Mouse (Mus musculus) testis, postnatal 10 days (tissue): ENCODE data around the gene Edar.

Experiments
- DNase-seq: peaks from one replicate; pipeline ENCODE4 v3.0.0; 2021; ENCODE audit warnings: low spot score

Gene Edar

DNA sequence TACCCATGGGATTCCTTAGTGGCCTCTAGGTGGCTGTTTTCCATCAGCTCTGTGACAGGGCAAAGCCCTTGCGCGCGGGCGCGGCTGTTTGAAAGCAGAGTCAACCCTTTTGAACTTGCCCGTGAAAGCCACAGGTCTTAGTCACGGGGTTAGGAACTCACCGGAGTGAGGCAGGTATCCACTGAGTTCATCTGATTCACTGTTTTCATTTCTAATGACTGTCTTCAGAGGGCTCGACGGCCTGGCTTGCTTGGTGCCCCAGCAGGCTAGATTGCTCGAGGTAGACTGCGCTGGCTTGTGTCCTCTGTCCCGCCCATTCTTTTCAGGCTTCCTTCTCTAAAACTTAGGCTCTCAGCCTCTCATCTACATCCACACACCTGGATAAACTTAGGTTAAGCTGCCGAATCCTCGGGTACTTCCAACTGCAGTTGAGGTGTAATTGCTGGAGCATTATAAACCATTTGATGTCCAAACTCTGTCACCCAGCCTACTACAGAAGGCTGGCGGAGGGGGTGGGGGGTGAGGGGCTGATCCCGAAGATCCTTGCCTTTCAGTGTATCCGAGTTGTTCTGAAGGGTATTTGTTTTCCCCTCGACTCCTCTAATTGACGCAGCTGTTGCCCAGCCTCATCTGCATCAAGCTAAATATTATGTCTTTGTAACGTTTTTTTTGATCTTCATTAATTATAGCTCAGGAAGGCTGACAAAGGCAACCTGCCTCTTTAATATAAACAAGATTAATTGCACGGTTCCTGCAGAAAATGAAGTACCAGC, 24.0 kb downstream of the Edar start:
- DNase-seq, result no peak

DNA sequence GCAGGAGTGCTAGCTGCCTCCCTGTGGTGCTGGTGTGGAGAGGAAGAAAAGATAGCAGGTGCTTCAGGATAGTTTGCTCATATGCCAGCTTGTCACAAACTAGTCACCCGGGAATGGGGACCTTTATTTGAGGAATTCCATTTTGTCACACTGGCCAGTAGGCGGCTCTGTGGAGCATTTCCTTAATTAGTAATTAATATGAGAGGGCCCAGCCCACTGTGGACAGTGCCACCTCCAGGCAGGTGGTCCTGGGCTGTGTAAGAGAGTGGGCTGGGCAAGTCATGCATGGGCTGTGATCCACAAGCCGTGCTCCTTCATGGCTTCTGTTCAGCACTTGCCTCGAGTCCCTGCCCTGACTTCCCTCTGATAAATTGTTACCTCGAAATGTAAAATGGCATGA, 26.7 kb downstream of the Edar start:
- no peak for DNase-seq

DNA sequence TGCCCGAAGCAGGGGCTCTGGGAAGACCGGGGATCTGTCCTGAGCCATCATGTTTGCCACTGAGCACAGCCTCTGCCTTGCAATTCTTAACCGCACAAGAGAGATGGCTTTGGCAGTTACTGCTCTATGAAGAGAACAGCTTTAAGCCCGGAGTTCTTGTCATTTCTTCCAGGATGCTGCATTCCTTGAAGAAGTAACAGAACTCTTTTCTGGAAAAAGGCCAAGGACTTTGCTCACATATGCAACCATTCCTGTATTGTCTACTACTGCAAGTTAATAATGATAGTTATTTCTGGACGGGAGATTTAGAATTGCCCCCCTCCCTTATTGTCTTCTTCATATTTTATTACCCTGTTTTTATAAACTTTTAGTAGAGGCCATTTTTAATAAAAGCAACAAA, 30.8 kb downstream of the Edar start:
- DNase-seq, result no peak

DNA sequence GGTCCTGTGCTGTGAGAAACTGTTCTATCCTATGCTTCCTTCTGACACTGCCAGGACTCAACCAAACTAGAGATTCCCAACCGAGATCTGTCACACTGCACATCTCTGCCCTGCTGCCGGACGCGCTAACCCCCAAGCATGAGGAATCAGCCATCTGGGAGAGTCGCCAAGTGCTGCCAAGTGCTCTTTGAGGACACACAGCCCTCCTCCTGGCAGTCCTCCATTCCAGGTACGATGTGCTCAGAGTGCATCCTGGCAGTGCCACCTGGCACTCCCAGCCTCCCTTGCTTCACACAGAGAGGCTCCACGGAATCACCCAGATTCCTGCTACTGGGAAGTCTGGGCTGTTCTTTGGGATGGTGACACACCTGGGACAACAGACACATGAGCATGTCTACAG, 31.3 kb downstream of the Edar start:
- no peak for DNase-seq

DNA sequence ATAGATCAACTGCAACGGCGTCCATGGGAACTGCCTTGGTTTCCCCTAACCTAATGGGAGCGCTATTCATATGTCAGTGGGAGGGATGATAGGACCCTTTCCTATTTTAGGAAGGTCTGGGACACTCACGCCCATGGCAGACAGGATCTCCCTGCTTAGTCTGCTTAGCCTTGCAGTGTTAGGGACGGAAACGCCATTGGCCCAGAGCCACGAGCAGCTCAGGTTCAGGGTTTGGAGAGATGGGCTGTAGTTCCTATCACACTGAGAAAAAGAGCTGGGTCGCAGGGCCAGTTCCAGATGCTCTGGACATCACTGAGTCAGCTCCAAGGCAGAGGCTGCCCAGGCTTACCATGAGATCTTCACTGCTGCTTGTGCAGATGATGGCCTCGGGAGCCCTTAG, 32.5 kb downstream of the Edar start:
- DNase-seq, result no peak

DNA sequence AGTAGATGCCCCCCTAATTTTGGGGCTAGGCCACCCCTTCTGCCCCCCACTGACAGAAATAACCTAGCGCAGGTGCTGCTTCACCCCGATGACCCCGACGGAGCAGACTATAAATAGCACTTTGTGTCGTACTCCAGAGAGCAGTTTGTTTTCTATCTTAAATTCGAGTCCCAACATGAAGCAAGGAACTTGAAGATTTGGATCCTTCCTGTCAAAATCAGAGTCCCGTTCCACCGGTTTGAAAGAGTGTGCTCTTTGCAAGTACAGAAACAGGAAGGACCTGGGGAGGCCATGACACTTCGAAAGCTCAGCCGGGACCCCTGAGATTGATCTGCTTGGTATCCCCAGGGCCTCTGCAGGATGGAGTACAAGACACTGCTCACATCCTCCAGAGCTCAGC, 33.8 kb downstream of the Edar start:
- no peak for DNase-seq

DNA sequence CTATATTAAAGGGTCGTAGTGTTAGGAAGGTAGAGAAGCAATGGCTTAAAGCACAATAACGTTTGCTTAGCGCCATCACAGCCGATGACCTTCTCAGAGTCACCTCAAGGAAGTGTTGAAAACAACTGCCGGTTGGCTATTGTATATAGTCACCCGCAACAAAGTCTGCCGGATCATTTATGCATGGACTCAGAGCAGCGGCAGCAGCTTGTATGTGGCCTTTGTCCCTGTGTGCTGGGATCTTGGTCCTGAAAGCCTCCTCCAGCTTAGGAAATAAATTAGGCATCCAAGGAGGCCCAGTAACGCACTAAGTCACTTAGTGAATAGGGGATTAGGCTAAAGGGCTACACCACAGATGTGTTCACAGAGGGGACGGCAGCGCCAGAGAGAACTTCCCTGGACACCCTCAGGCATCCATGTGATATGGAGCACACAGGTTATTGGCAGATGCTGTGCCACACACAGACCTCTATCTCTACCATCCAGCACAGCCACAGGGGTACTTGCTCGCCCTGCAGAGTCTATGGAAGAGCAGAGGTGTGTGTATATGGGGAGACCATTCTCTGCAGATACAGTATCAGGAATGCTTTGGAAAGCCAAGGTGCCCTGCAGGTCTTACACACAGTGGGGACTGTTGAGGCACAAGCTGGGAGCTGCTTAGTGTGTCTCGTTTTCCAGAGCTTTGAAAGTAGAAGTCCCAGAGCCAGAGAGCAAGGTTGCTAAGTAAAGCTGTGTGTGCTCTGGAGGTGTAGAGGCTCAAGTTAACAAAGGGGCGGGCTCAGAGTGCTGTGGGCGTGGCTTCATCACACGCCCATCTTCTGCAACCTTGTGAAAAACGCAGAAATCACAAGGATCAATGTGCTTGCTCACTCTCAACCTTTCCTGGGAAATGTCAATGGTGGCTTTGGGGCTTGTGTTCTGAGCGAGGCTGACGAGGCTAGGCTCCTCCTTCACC, 34.7 kb downstream of the Edar start:
- no peak for DNase-seq

DNA sequence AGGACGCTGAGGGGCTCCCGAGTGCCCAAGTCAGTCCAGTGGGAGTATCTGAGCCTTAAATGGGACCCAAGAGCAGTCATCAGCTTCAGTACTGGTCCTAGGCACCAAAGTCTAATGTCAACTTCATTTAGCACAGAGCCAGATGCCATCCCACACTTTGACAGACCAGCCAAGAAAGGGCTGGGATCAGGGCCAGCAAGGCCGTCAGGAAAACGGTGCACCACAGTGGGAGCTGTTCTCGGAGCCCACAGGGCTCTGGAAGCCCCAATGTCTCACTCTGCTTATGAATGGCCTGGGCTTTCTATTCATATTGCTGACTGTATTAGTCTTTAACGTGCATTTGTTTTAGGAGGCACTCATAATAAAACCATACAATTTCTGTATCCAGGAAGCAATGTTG, 36.2 kb downstream of the Edar start:
- no peak for DNase-seq

DNA sequence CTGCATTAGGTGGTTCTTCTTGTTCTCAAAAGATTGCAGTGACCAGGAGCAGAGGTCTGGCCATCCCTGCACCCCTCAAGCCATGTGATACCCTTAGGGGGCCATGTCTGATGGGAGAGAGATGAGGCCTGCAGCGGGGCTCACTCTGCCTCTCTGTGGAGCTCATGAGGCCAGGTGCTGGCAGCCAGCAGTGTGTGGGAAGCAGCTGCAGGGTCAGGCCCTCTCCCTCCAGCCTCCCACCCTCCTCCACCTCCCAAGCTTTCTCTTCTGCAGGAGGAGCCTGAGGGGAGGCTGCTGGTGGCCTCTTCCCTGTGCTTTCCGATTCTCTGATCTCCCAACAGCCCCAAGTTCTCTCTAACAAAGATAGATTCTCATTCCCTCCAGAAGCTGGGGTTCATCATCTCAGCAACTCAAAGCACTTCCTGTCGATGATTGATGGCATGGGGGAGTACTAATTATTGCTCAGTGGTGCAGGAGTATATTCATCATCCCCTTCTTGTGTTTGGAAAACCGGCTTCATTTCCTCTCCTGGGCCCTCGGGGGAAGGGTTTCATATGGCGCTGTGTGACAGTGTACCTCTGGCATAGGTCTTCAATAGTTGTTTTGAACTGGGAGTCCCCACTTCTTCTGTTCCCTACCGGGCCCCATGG, 38.9 kb downstream of the Edar start:
- DNase-seq, result no peak

DNA sequence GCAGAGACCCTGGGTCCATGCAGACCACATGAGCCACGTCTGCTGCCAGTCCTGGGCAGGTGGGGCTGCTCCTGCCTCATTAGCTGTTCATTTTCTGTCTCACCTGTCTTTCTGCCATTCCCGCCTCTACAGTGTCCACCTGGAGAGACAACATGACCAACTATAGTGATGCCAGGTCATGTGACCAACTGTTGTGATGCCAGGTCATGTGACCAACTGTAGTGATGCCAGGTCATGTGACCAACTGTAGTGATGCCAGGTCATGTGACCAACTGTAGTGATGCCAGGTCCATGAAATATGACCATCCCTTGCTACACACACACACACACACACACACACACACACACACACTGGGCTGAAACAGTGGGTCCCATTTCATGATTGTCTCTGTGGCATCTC, 41.9 kb downstream of the Edar start:
- DNase-seq, result no peak

DNA sequence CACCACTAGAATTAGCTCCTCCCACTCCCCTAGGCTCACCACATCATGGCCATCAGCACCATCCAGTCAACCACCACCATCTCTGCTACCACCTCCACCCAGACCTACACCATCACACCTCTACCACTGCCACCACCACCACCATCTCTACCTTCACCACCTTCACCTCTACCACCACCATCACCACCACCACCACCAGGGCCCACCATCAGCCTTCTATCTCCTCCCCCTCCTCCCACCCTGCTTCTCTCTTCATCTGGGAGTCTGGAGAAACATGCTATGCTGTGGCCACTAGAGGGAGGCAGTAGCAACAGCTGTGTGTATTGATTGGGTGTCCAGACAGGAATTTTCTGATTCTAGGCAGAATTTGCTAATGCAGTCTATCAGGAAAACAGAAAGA, 47.9 kb downstream of the Edar start:
- DNase-seq, result peak; percentile 52

DNA sequence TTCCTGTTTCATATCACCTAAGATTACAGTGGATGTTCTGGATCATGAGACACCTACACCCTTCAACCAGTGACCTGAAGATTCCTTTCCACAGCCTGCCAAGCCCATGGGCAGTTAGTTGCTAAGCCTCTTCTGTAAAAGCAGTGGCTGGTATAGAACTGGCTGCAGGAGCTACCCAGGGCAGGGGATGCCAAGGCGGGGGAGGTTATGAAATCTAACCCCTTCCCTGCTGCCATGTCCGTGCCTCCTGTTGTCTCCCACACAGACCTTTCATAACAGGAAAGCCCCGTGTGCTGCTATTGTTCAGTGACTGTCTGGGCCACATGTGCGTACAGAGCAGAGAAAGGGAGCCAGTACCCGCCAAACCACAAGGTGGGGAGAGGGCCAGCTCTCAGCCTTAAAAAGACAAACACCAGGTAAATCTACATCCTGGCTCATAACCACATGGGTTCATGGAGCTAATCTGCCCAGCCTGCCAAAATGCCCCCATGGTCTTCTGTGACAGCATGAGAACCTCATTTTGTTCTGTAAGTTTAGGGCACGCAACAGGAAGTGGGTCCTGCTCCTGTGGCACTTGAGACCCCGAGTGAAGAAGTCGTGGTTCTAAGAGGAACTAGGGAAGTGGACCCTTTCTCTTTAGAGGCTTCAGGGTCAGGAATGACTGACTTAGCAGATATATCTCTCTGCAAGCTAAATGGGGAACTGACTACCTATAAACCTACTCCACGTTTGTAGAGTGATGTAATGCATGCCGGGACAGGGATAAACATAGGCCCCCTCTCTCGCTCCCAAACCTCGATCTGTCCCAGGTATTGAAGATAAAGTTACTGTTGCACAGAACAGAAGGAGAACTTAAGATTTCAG, 50.4 kb downstream of the Edar start:
- no peak for DNase-seq

DNA sequence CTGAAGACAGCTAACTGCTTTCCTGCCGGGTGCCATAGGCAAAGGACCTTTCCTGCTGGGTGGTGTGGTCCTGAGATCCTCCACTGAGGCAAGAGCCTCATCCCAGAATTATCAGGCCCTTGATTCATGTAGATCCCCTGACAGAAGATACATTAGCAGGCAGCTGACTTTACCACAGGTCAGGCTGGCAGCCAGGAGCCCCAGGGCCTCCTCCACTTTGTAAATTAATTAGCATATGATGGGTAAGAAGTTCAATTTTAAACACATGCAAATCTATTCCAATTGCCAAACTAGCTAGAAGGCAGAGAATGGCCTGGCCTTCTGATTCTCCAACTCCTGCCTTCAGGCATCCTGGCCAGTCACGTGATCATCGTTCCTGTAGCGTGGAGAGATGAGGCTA, 56.2 kb downstream of the Edar start:
- DNase-seq, result no peak

DNA sequence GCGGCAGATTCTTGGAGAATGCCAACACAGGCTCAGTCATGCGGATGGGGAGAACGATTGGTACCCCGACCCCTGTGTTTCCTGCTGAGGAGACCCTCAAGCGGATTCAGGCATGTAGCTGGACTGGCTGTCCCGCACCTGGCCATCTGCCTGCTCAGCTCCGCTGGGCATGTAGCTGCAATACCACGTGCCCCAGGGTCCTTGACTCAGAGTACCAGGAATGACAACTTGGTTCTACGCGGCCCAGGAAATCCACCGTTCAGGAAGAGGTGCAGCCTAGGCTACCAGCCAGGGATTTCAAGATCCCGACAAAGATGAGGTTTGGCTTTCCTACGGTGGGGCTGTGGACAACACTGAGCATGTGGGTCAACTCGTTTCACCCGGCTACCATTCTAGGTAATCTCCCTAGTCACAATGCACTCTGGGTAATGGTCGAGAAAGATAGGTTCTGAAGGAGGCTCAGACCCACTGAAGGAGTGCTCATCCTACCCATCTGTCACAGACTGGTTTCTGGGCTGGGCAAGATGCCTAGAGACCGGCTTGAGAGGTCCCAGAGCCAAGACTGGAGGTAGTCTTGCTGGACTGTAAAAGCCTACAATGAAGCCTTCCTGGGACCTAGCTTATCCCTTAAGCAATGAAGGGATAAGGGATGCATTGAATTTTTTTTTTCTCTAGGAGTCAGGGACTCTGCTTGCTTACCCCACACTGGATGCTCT, 56.8 kb downstream of the Edar start:
- no peak for DNase-seq

DNA sequence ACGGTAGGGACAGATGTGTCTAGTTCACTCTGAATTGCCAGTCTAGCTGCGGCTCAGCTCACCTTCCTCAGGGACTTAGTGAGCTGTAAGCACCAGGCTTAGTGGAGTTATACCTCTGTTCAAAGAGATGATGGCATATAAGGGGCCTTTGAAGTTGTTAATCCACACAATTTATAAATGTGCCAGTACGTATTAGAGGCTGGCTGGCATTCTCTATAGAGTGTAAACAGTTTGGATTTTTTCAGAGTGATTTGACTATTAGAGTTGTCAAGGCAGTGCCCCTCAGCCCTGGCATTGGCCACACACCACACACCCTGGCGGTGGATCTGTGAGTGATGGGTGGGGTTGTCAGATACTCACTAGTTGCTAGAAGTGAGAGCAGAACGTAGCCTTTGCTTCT, 58.9 kb downstream of the Edar start:
- DNase-seq, result no peak

DNA sequence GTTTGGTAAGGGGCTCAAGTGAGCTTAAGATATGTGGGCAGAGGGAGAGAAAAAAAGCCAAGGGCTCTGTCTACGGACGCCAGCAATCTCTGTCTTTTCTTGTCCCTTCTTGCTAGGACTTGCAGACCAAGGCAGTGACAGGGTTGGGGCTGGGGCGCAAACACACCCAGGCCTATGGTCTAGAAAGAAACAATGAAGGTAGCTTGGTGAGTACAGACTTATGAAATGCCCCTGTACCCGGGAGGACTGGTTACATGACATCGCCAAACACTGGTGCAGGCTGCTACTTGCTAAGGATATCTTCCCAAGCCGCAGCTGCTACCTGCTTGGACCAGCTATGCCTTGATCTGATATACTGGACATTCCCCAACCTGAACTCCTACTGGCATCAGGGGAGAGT, 60.9 kb downstream of the Edar start:
- no peak for DNase-seq

DNA sequence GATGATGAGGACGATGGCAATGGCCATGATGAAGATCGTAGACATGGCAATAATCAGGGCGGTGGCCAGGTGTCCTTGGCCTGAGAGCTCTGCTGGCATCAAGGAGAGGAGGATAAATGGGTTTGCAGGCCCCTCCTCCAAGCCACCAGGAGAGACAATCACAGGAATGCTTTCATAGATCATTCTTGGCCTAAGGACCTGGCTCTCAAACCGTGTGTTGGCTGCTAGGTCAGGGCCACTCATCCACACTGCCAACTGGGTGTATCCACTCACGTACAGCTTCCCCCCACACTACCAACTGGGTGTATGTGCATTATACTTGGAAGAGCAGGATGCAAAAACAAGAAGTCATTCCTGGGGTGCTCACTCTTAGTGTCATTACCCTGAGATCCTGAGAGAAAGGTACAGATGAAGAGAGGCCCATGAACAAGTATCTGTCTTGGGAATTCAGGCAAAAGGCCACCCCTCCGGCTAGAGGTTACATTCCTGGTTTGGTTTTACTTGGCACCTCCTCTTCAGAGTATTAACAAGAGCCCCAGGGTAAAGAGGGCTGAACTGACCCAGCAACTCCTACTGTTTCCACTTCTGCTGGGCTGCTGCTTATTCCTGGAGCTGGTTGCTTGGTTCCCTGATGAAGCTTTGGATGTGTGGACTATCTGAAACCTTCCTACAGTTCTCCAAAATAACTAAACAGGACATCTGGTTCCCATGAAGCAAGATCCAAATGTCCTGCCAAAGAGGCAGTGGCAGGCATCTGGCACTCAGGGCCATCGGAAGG, 64.8 kb downstream of the Edar start:
- DNase-seq, result no peak

DNA sequence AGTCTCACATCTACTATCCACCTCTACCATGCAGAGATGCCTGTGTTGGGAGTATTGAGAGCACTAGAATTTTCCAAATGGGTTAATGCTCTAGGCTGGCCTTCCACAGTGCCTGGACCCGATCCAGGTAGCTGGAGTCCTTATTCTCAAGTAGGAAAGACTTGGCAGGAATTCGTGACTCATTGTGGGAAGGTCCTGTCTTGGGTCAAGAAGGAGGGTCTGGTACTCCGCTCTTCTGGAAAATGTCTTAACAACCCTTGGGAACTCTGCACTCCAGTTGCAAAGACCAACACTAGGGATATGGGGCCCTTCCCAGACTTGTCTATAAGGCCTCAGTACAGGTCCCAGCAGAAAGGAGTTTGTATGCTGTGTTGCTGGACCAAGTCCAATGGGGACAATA, 66.6 kb downstream of the Edar start:
- no peak for DNase-seq

DNA sequence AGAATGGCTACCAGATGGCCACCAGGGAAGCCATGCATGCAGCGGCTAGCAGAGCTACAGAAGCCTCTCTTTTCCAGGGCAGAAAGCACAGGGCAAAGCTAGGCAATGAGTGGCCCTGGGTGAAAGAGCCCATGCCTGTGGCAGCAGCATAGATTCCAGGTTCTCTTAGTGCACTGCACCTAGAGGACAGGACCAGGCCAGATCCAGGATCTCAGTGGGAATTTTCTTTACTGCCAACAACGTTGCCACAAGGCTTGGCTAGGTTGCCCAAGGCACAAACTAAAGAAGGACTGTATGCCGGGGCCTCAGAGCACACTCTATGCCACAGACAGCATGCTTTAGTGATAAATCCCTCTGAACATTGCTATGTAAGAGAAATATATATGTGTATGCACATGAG, 69.1 kb downstream of the Edar start:
- DNase-seq, result no peak

DNA sequence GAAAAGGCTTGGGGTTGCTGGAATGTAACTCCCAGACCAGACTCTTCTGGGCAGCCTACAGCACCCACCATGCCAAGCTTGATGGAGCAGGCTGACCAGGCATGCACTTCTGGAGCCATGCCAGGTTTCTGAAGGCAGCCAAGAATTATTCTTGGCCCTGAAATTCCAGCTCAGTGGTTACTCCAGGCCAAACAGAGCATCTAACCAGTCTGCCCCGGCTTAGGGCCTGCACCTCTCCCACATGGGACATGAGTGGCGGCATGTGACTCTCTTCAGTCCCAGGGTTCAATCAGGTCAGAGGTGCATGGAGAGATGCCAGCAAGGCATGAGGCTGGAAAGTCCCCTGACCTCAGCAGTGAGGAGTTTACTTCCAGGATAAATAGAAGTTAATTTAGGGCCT, 70.7 kb downstream of the Edar start:
- peak; percentile 63 for DNase-seq
